Mouse (Mus musculus) erythroblast, embryonic 14.5 days (primary cell): ENCODE data around the gene Ube3c.

Source experiments
- GATA1 ChIP-seq: IDR thresholded peaks from 2 replicates; pipeline ENCODE4 v1.6.1; 2012; ENCODE audit warnings: low read length, inconsistent platforms, mixed read lengths
- TAL1 ChIP-seq: IDR thresholded peaks from 3 replicates; pipeline ENCODE4 v1.6.1; 2012; ENCODE audit warnings: low read length, inconsistent platforms, mixed read lengths

GRCm38 (mm10) chr5:29606546-29606945 lies 37.5 kb downstream of the Ube3c start:
- TF ChIP-seq TAL1 (no peak), GATA1 (no peak)
